Mouse (Mus musculus): ENCODE measurements at regions not wholly inside any gene's neighbourhood (a gene's known extent, or its start where the extent isn't known, plus 50 kb on each side); places are given as distances from the start of the nearest gene placed in this dataset.

DNA sequence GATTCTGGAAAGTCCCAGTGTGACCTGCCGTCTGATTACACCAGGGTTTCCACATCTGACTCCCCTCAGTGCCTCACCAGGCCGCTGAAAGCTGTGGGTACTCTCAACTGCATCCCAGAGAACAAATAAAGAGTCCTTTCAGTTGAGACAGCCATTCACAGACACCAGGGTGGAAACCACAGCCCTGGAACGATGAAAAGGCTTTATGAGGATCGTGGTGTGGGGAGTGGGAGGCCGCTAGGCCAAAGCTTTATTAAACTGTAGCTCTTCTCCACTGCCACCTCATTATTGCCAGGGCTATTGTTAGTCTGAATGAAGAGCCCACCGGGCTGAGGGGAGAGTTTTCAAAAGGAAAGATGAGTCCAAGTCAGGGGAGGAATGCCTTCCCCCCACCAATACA is 202.8 kb downstream of the Cd83 start:
- Histone ChIP-seq H3K4me1 (ENCODE audit: control insufficient read depth, insufficient read depth, low read length) (no peaks in the 10 kb centered on the region; the same call in 1 of the 2 replicates), H3K4me3 (ENCODE audit: insufficient read depth, low read length) (no peak overlapping the region), H3K27ac (ENCODE audit: insufficient read depth, low read length) (no peak overlapping the region)
- TF ChIP-seq CTCF (IDR thresholded peaks at IDR 0.05; ENCODE audit: extremely low read depth, insufficient read depth, low read length) (no peak), POLR2A (IDR thresholded peaks at IDR 0.05; ENCODE audit: extremely low read depth, insufficient read depth, low read length) (no peak)

DNA sequence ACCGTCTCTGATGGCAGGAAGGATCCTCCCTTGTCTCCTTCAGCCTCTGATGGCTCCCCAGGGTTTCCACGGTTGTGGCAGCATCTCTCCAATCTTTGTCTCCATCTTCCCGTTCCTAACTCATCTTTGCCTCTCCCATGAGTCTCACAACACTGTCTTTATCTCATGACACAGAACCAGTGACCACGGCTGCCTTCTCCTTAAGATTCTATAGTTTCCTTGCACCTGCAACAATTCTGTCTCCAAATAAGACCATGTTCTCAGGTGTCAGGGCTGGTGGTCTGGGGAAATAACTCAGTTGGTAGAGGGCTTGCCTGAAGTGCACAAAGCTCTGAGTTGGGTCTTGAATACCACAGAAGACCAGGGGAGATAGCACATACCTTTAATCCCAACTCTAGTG is 203.8 kb downstream of the Cd83 start:
- TF ChIP-seq POLR2A (IDR thresholded peaks at IDR 0.05; ENCODE audit: extremely low read depth, insufficient read depth, low read length) (no peak), CTCF (IDR thresholded peaks at IDR 0.05; ENCODE audit: extremely low read depth, insufficient read depth, low read length) (no peak)
- no peak overlapping the region for H3K4me3 ChIP-seq (ENCODE audit: insufficient read depth, low read length)
- H3K27ac ChIP-seq (ENCODE audit: insufficient read depth, low read length) = no peak overlapping the region
- no peaks in the 10 kb centered on the region; the same call in 1 of the 2 replicates for H3K4me1 ChIP-seq (ENCODE audit: control insufficient read depth, insufficient read depth, low read length)

DNA sequence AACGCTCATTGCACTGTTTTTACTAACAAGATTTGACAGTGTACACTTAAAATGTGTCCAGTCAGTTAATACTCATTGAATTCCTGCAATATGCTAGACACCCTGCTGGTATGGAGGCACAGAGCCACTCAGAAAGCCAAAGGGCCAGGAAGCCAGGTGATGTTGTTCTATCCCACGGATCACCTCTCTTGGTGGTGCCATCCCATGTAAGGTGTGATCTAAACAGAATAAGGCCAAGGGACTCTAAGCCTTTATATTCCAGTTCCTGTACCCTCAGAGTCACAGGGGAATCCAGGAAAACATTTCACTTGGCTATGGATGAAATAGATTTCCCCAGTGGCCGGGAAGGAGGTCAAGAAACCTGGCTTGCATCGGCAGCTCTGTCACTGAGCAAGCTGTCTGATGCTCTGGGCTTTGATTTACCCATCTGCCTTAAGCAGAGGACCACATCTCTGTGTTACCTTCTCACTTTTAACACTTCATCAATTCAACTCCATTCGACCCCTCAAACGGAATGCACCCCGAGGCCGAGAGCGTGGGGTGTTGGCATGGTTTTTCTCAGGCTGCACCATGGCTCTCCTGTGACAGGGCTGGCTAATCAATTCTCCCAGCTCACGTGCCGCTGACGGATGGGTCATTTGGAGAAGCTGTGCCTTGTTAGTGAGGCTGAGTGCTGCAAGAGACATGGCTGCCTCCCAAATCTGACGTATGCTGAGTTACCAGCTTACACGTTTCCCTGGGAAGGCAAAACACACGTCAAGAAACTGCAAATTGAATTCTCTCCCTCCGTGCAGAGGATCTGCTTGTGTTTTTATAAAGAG is 205.9 kb downstream of the Cd83 start:
- TF ChIP-seq POLR2A (IDR thresholded peaks at IDR 0.05; ENCODE audit: extremely low read depth, insufficient read depth, low read length) (no peak), CTCF (IDR thresholded peaks at IDR 0.05; ENCODE audit: extremely low read depth, insufficient read depth, low read length) (no peak)
- Histone ChIP-seq H3K4me1 (ENCODE audit: control insufficient read depth, insufficient read depth, low read length) (no peaks in the 10 kb centered on the region; the same call in 1 of the 2 replicates), H3K27ac (ENCODE audit: insufficient read depth, low read length) (no peak overlapping the region), H3K4me3 (ENCODE audit: insufficient read depth, low read length) (no peak overlapping the region)

DNA sequence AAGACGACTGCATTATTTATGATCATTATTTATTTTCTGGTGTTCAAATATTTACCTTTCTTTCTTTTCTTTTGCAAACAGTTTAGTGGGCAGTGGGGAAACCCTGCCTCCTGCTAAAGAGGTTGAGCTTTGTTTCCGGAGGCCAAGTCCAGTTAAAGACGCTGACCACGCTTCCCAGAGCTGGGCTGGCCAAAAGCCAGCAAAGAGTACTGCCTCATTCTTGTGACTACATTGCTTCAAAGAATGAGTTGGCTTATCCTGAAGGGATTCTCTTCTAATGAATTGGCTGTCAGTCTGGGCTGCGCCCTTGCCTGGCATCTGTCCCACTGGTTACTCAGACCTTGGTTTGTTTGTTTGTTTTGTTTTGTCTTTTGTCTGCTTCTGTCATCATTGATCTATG is 207.2 kb downstream of the Cd83 start:
- H3K27ac ChIP-seq (ENCODE audit: insufficient read depth, low read length) = no peak overlapping the region
- TF ChIP-seq CTCF (IDR thresholded peaks at IDR 0.05; ENCODE audit: extremely low read depth, insufficient read depth, low read length) (no peak), POLR2A (IDR thresholded peaks at IDR 0.05; ENCODE audit: extremely low read depth, insufficient read depth, low read length) (no peak)
- H3K4me3 ChIP-seq (ENCODE audit: insufficient read depth, low read length) = no peak overlapping the region
- H3K4me1 ChIP-seq (ENCODE audit: control insufficient read depth, insufficient read depth, low read length) = no peaks in the 10 kb centered on the region; the same call in 1 of the 2 replicates

DNA sequence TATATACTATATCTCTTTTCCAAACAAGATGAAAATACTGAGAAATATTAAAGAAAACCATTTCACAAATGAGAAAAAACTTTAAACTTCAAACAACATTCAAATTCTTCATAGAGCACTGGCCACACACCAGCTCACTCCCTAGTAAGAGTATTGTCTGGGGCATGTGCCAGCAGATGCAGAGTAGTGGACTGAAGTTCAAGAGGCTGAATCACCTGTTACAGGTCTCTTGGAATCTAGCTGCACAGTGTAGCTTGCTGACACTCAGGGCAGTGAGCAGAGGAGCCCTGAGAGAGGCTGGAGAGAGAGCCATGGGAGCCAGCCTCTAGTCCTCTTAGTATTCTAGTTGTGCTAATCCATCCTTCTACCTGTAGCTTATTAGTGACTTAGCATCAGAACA is 208.4 kb downstream of the Cd83 start:
- Histone ChIP-seq H3K27ac (ENCODE audit: insufficient read depth, low read length) (no peak overlapping the region), H3K4me1 (ENCODE audit: control insufficient read depth, insufficient read depth, low read length) (no peaks in the 10 kb centered on the region; the same call in 1 of the 2 replicates), H3K4me3 (ENCODE audit: insufficient read depth, low read length) (no peak overlapping the region)
- TF ChIP-seq CTCF (IDR thresholded peaks at IDR 0.05; ENCODE audit: extremely low read depth, insufficient read depth, low read length) = no peak
- no peak for TF ChIP-seq POLR2A (IDR thresholded peaks at IDR 0.05; ENCODE audit: extremely low read depth, insufficient read depth, low read length)

DNA sequence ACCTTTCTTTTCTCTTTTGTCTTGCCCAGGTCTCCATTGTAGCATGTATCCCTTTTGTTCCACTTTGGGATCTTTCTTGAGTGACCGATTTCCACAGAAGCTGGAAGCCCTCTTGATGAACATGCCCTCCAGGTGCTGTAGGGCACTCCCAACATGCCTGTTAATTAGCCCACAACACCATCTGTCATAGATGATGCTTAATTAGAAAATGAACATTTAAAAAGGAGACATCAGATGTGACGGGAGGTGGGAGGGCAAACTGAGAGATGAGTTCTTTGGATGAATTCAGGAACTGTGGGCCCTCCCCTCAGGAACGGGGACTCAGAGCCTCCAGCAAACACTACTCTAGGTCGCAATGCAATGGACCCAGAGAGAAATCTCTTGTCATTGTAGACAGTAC is 209.8 kb downstream of the Cd83 start:
- TF ChIP-seq POLR2A (IDR thresholded peaks at IDR 0.05; ENCODE audit: extremely low read depth, insufficient read depth, low read length) (no peak), CTCF (IDR thresholded peaks at IDR 0.05; ENCODE audit: extremely low read depth, insufficient read depth, low read length) (no peak)
- H3K4me3 ChIP-seq (ENCODE audit: insufficient read depth, low read length) = no peak overlapping the region
- H3K27ac ChIP-seq (ENCODE audit: insufficient read depth, low read length) = no peak overlapping the region
- H3K4me1 ChIP-seq (ENCODE audit: control insufficient read depth, insufficient read depth, low read length) = no peaks in the 10 kb centered on the region; the same call in 1 of the 2 replicates

DNA sequence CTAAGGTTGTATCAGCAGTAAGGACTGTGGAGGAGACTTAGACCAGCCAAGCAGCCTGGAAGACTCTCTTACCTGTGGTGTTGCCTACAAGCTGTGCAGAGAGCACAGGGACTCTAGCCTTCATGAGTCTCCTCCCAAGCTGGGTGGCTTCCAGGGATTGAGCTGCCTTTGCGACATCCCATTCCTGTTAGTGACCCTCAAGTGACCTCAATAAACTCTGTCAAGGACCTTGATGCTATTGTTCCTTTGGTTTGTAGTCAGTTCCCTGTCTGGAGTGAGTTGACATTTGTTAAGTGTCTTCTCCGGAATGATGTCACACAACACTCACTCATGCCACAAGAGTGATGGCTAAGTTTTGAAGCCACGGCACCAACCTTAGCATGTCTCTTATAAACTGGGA is 211.0 kb downstream of the Cd83 start:
- Histone ChIP-seq H3K4me1 (ENCODE audit: control insufficient read depth, insufficient read depth, low read length) (no peaks in the 10 kb centered on the region; the same call in 1 of the 2 replicates), H3K27ac (ENCODE audit: insufficient read depth, low read length) (no peak overlapping the region)
- TF ChIP-seq CTCF (IDR thresholded peaks at IDR 0.05; ENCODE audit: extremely low read depth, insufficient read depth, low read length) (no peak), POLR2A (IDR thresholded peaks at IDR 0.05; ENCODE audit: extremely low read depth, insufficient read depth, low read length) (no peak)

DNA sequence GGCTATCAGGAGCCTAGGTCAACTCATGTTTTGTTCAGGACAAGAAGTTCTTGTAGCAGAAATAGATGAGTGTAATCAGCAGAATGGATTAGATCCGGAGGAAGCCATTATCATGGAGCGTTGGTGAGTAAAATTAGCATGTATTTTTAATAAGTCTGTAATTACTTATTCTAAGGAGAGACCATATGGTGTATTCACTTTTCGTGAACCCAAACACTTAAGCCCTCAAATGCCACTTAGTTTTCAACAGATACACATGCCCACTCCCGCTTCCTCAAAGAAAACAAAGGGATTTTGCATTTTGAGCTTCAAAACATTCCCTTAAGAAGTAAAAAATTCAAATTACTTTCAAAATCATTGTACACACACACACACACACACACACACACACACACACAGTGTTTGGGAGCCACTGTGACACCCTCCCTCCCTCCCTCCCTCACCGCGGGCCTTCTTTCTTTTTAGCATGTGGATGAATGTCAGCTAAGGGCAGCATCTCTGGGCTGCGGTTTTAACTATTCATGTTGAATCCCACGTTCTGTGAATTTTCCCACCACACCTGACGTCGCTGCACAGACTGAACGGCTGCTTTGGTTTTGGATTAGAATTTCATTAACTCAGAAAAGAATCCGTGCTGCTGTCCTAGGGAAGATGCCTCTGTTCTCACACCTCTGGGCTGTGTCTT is 217.4 kb downstream of the Cd83 start:
- Histone ChIP-seq H3K27ac (ENCODE audit: insufficient read depth, low read length) (no peak overlapping the region), H3K4me1 (ENCODE audit: control insufficient read depth, insufficient read depth, low read length) (no peaks in the 10 kb centered on the region), H3K4me3 (ENCODE audit: insufficient read depth, low read length) (no peak overlapping the region)
- TF ChIP-seq CTCF (IDR thresholded peaks at IDR 0.05; ENCODE audit: extremely low read depth, insufficient read depth, low read length) (no peak), POLR2A (IDR thresholded peaks at IDR 0.05; ENCODE audit: extremely low read depth, insufficient read depth, low read length) (no peak)

More for the DNA sequence above, 211.0 kb downstream of the Cd83 start:
- H3K4me3 ChIP-seq (ENCODE audit: insufficient read depth, low read length) = no peak overlapping the region

DNA sequence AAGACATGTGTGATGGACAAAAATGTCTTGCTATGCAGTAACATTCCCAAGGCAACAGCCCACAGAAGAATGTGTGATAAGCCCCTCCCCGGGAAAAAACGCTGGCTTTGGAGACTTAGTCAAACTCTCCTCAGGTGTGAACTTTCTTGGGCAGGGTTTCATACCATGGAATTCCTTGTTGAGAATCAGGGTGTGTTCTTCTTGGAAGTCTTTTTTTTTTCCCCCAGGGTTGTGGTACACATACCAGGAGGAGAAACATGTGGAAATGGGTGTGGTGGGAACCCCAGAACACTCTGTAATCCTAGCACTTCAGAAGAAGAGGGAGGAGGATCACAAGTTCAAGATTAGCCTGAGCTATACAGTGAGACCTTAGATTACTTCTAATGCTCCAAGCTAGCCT is 228.3 kb downstream of the Cd83 start:
- TF ChIP-seq CTCF (IDR thresholded peaks at IDR 0.05; ENCODE audit: extremely low read depth, insufficient read depth, low read length) (no peak), POLR2A (IDR thresholded peaks at IDR 0.05; ENCODE audit: extremely low read depth, insufficient read depth, low read length) (no peak)
- H3K4me1 ChIP-seq (ENCODE audit: control insufficient read depth, insufficient read depth, low read length) = no peaks in the 10 kb centered on the region
- no peak overlapping the region for H3K4me3 ChIP-seq (ENCODE audit: insufficient read depth, low read length)
- H3K27ac ChIP-seq (ENCODE audit: insufficient read depth, low read length) = no peak overlapping the region
